Mouse (Mus musculus): Measurements from ENCODE around the gene Krtap13-1. TPM values are rescaled to one million over a fixed set of nuclear protein-coding genes. Genes with fewer than 3 reads are reported as not detected.

Krtap13-1 gene
- polyA plus RNA-seq, 1 experiment: not detected

GRCm38 (mm10) chr16:88707496-88708012 is 21.1 kb upstream of the Krtap13-1 start, which contains the start of gene 2310061N02Rik:
2310061N02Rik (minus strand) TSS chr16:88707962.
- no peak for TF ChIP-seq USF1 (IDR thresholded peaks at IDR 0.05; ENCODE audit: low read depth)
- no peak for TF ChIP-seq TCF3 (IDR thresholded peaks at IDR 0.05; ENCODE audit: insufficient read length, low read depth)
- no peak for TF ChIP-seq REST (IDR thresholded peaks at IDR 0.05; ENCODE audit: insufficient read depth, insufficient read length)
- TF ChIP-seq POLR2A (IDR thresholded peaks at IDR 0.05; ENCODE audit: insufficient read length, low read depth): no peak
- TF ChIP-seq POLR2AphosphoS2 (IDR thresholded peaks at IDR 0.05; ENCODE audit: insufficient read length, low read depth): no peak
- TF ChIP-seq MAX (IDR thresholded peaks at IDR 0.05; ENCODE audit: low read depth): no peak
- no peak for TF ChIP-seq TCF12 (IDR thresholded peaks at IDR 0.05; ENCODE audit: insufficient read depth, poor library complexity, severe bottlenecking)
- TF ChIP-seq MYOD1 (IDR thresholded peaks at IDR 0.05; ENCODE audit: control insufficient read depth in 1 of 3, insufficient read length in 2 of 3, low read depth in 2 of 3): no peak
- no peak for TF ChIP-seq CEBPB (IDR thresholded peaks at IDR 0.05; ENCODE audit: insufficient read depth, poor library complexity, severe bottlenecking)
- TF ChIP-seq E2F4 (IDR thresholded peaks at IDR 0.05; ENCODE audit: insufficient read depth): no peak
- TF ChIP-seq SRF (IDR thresholded peaks at IDR 0.05; ENCODE audit: control insufficient read depth, insufficient read length, low read depth): no peak
- no peak for TF ChIP-seq MYOG (IDR thresholded peaks at IDR 0.05; ENCODE audit: control insufficient read depth in 1 of 3, insufficient read depth in 1 of 3, insufficient read length in 2 of 3, low read depth in 2 of 3)
- H3K4me2 ChIP-seq (ENCODE audit: low read depth): no peak within 1 kb of the TSS
- no peaks in the 10 kb centered on the region for H3K36me3 ChIP-seq (ENCODE audit: control insufficient read depth, insufficient read depth)
- H3ac ChIP-seq (ENCODE audit: control insufficient read depth, insufficient read length): no peak within 1 kb of the TSS
- no peak within 1 kb of the TSS for H3K4me3 ChIP-seq
- H3K79me2 ChIP-seq (ENCODE audit: control insufficient read depth, insufficient read depth): no peaks in the 10 kb centered on the region
- H3K27me3 ChIP-seq (ENCODE audit: control insufficient read depth, insufficient read depth, insufficient read length): no peaks in the 10 kb centered on the region

GRCm38 (mm10) chr16:88710757-88711156 is 17.9 kb upstream of the Krtap13-1 start:
- Histone ChIP-seq H3K79me2 (ENCODE audit: control insufficient read depth, insufficient read depth) (no peaks in the 10 kb centered on the region), H3ac (ENCODE audit: control insufficient read depth, insufficient read length) (no peak overlapping the region)
- TF ChIP-seq MYOD1 (IDR thresholded peaks at IDR 0.05; ENCODE audit: control insufficient read depth in 1 of 3, insufficient read length in 2 of 3, low read depth in 2 of 3) (no peak), TCF12 (IDR thresholded peaks at IDR 0.05; ENCODE audit: insufficient read depth, poor library complexity, severe bottlenecking) (no peak), REST (IDR thresholded peaks at IDR 0.05; ENCODE audit: insufficient read depth, insufficient read length) (no peak), USF1 (IDR thresholded peaks at IDR 0.05; ENCODE audit: low read depth) (no peak)

GRCm38 (mm10) chr16:88711245-88711644 is 17.4 kb upstream of the Krtap13-1 start:
- no peak overlapping the region for H3K4me2 ChIP-seq (ENCODE audit: low read depth)
- H3K4me3 ChIP-seq: no peak overlapping the region
- H3K27me3 ChIP-seq (ENCODE audit: control insufficient read depth, insufficient read depth, insufficient read length): no peaks in the 10 kb centered on the region
- no peak overlapping the region for H3ac ChIP-seq (ENCODE audit: control insufficient read depth, insufficient read length)
- TF ChIP-seq TCF12 (IDR thresholded peaks at IDR 0.05; ENCODE audit: insufficient read depth, poor library complexity, severe bottlenecking) (no peak), USF1 (IDR thresholded peaks at IDR 0.05; ENCODE audit: low read depth) (no peak), CEBPB (IDR thresholded peaks at IDR 0.05; ENCODE audit: insufficient read depth, poor library complexity, severe bottlenecking) (no peak), MAX (IDR thresholded peaks at IDR 0.05; ENCODE audit: low read depth) (no peak), REST (IDR thresholded peaks at IDR 0.05; ENCODE audit: insufficient read depth, insufficient read length) (no peak)
- H3K36me3 ChIP-seq (ENCODE audit: control insufficient read depth, insufficient read depth): no peaks in the 10 kb centered on the region
- no peaks in the 10 kb centered on the region for H3K79me2 ChIP-seq (ENCODE audit: control insufficient read depth, insufficient read depth)

More at GRCm38 (mm10) chr16:88710757-88711156, 17.9 kb upstream of the Krtap13-1 start:
- no peak overlapping the region for H3K4me2 ChIP-seq (ENCODE audit: low read depth)
- no peak overlapping the region for H3K4me3 ChIP-seq
- no peaks in the 10 kb centered on the region for H3K36me3 ChIP-seq (ENCODE audit: control insufficient read depth, insufficient read depth)
- no peaks in the 10 kb centered on the region for H3K27me3 ChIP-seq (ENCODE audit: control insufficient read depth, insufficient read depth, insufficient read length)

GRCm38 (mm10) chr16:88716549-88716948 is 12.1 kb upstream of the Krtap13-1 start:
- no peaks in the 10 kb centered on the region for H3K27me3 ChIP-seq (ENCODE audit: control insufficient read depth, insufficient read depth, insufficient read length)
- H3K4me3 ChIP-seq: no peak overlapping the region
- TF ChIP-seq TCF12 (IDR thresholded peaks at IDR 0.05; ENCODE audit: insufficient read depth, poor library complexity, severe bottlenecking) (no peak), MYOG (IDR thresholded peaks at IDR 0.05; ENCODE audit: control insufficient read depth in 1 of 3, insufficient read depth in 1 of 3, insufficient read length in 2 of 3, low read depth in 2 of 3) (no peak), TCF3 (IDR thresholded peaks at IDR 0.05; ENCODE audit: insufficient read length, low read depth) (no peak), POLR2A (IDR thresholded peaks at IDR 0.05; ENCODE audit: insufficient read length, low read depth) (no peak), MYOD1 (IDR thresholded peaks at IDR 0.05; ENCODE audit: control insufficient read depth in 1 of 3, insufficient read length in 2 of 3, low read depth in 2 of 3) (no peak), E2F4 (IDR thresholded peaks at IDR 0.05; ENCODE audit: insufficient read depth) (no peak), MAX (IDR thresholded peaks at IDR 0.05; ENCODE audit: low read depth) (no peak), SRF (IDR thresholded peaks at IDR 0.05; ENCODE audit: control insufficient read depth, insufficient read length, low read depth) (no peak)
- H3K79me2 ChIP-seq (ENCODE audit: control insufficient read depth, insufficient read depth): no peaks in the 10 kb centered on the region
- H3K4me2 ChIP-seq (ENCODE audit: low read depth): no peak overlapping the region
- no peaks in the 10 kb centered on the region for H3K36me3 ChIP-seq (ENCODE audit: control insufficient read depth, insufficient read depth)
- no peak overlapping the region for H3ac ChIP-seq (ENCODE audit: control insufficient read depth, insufficient read length)

GRCm38 (mm10) chr16:88720031-88720430 is 8.6 kb upstream of the Krtap13-1 start:
- Histone ChIP-seq H3K36me3 (ENCODE audit: control insufficient read depth, insufficient read depth) (no peaks in the 10 kb centered on the region), H3ac (ENCODE audit: control insufficient read depth, insufficient read length) (no peak overlapping the region), H3K4me2 (ENCODE audit: low read depth) (no peak overlapping the region), H3K4me3 (no peak overlapping the region), H3K79me2 (ENCODE audit: control insufficient read depth, insufficient read depth) (no peaks in the 10 kb centered on the region), H3K27me3 (ENCODE audit: control insufficient read depth, insufficient read depth, insufficient read length) (no peaks in the 10 kb centered on the region)
- TF ChIP-seq TCF3 (IDR thresholded peaks at IDR 0.05; ENCODE audit: insufficient read length, low read depth) (no peak), TCF12 (IDR thresholded peaks at IDR 0.05; ENCODE audit: insufficient read depth, poor library complexity, severe bottlenecking) (no peak), SRF (IDR thresholded peaks at IDR 0.05; ENCODE audit: control insufficient read depth, insufficient read length, low read depth) (no peak), POLR2A (IDR thresholded peaks at IDR 0.05; ENCODE audit: insufficient read length, low read depth) (no peak), MAX (IDR thresholded peaks at IDR 0.05; ENCODE audit: low read depth) (no peak), MYOD1 (IDR thresholded peaks at IDR 0.05; ENCODE audit: control insufficient read depth in 1 of 3, insufficient read length in 2 of 3, low read depth in 2 of 3) (no peak), POLR2AphosphoS2 (IDR thresholded peaks at IDR 0.05; ENCODE audit: insufficient read length, low read depth) (no peak), CEBPB (IDR thresholded peaks at IDR 0.05; ENCODE audit: insufficient read depth, poor library complexity, severe bottlenecking) (no peak), REST (IDR thresholded peaks at IDR 0.05; ENCODE audit: insufficient read depth, insufficient read length) (no peak), USF1 (IDR thresholded peaks at IDR 0.05; ENCODE audit: low read depth) (no peak), MYOG (IDR thresholded peaks at IDR 0.05; ENCODE audit: control insufficient read depth in 1 of 3, insufficient read depth in 1 of 3, insufficient read length in 2 of 3, low read depth in 2 of 3) (no peak), E2F4 (IDR thresholded peaks at IDR 0.05; ENCODE audit: insufficient read depth) (no peak)

Data from myocyte (in vitro differentiated cells).